Mouse (Mus musculus): ENCODE data around the gene Clasp2.
"Not testable (repeated sequence)": the region's sequence is repeated elsewhere in the genome, so short reads cannot be mapped to it uniquely, and the experiment has no call there.

Clasp2 gene

DNA sequence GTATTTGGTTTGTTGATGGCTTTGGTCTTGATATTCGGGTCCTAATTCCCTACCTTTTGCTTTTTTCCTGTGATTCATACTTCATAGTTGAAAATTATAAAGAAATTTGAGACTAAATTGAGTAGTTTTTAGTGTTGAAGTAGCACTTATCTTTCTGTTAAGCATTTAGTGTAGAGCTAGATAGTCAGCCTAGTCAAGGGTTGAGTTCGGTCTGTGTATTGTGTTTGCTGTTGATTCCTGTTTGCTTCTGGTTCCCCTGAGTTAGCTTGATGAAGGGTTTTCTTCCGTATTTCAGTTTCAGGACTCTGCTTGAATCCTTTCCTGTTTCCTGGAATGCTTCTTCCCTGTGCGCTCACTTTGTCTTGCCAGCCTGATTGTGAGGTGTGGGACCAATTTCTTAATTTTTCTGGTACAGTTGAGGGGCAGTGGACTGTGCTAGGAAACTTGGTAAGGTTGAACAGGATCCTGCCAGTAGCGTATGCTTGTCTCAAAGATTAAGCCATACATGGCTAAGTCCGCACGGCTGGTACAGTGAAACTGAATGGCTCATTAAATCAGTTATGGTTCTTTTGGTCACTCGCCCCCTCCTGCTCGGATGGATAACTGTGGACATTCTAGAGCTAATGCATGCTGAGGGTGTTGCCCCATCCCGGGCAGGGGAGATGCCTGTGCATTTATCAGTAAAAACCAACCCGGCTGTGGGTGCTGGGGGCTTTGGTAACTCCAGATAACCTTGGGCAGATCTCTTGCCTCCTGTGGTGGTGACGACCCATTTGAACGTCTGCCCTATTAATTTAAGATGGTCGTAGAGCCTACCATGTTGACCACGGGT is 14.8 kb downstream of the Clasp2 start:
- DNase-seq (ENCODE audit: low read depth, low spot score) = no peak

DNA sequence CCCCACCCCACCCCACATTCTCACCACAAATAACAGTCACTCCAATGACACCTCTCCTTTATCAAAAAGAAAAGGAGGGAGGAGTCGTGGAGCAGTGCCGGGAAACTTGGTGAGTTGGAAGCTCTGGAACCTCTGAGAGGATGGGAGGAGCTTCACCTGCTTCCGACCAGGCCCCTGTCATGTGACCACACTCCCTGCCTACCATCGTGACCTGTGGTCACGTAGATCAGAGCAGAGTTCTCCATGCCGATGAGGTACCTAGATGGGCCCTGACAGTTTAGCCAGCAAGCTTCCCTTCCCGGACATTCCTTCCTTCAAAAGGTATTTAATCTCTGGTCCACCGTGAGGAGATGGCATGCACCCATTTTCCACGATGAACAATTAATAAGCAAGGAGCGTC is 17.2 kb downstream of the Clasp2 start:
- DNase-seq (ENCODE audit: low read depth, low spot score) = no peak

DNA sequence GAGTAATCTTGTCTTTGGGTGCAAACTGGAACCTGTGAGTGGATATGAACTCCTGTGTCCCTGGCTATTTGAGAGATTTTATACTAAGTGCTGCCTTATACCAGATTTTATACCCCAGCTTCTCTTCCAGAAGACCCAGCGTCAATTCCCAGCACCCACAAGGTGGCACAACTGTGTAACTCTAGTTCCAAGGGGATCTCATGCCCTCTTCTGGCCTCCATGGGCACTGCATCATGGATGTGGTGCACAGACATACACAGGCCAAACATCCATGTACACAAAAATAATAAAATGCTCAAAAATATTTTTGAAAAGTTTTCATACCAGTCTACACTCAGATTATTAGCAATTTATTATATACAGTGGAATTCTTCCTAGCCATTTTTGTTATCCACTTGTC is 18.4 kb downstream of the Clasp2 start:
- DNase-seq (ENCODE audit: low read depth, low spot score) = no peak

DNA sequence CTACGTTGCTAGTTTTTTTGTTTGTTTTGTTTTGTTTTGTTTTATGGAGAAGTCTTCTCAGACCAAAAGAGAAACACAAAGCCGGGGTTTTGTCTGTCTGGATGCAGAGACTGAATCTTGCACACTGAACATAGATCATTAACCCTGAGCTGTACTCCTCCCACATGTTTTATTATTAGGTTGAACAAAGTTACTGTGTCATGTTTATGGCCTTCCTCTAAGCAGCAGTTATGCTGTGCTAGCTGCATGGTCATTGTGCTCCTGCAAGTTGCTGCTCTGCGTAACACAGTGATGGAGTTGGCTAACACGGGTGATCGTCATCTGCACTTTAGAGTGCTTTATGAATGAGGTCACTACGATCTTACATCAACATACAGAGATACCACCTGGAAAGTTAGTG is 21.1 kb downstream of the Clasp2 start:
- no peak for DNase-seq (ENCODE audit: low read depth, low spot score)

DNA sequence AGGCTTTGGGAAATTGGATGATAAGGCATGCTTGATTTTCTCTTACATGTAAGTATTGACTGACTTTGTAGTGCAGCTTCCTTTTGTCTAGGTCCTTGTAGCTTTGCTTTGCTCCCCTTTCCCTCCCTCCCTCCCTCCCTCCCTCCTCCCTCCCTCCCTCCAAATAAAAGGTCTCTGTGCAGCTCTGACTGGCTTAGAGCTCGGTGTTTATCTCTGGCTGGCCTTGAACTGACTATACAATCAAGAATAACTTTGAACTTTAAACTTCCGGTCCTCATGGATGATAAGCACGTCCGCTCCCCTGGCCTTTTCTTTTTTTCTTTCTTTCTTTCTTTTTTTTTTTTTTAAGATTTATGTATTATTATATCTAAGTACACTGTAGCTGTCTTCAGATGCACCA is 21.9 kb downstream of the Clasp2 start:
- no peak for DNase-seq (ENCODE audit: low read depth, low spot score)

DNA sequence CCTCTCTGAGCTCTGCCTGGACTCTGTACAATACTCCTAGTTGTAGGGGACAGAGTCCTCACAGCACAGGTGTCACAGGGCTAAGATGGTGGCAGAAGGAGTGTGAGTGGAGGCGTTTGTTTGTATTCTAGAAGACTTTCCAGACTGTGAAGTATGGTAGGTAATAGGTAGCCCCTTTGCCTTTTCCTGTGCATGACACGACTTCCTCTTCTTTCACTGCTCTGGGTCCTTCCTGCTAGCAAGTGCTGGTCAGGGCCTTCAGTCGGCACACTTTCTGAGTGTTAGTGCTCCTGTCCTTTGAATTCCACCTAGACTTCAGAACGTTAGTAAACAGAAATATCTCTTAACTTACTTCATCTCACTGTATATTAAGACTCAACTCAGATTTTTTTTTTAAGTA is 29.4 kb downstream of the Clasp2 start:
- no peak for DNase-seq (ENCODE audit: low read depth, low spot score)

DNA sequence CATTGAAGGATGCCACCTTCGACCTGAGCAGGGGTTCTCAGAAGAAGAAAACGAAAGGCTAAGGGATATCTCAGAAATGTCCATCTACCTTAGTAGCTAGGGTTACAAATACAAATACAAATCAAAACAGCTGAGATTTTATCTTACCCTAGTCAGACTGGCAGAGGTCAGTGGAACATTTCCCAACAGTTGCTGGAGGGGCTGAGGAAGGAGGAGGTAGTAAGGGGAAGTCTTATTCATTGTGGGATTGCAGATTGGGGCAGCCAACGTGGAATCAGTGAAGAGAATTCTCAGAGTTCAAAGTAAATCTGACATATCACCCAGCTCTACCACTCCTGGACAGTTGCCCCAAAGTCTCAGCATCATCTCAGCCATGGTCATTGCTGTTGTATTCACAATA is 39.6 kb downstream of the Clasp2 start:
- no peak for DNase-seq (ENCODE audit: low read depth, low spot score)

DNA sequence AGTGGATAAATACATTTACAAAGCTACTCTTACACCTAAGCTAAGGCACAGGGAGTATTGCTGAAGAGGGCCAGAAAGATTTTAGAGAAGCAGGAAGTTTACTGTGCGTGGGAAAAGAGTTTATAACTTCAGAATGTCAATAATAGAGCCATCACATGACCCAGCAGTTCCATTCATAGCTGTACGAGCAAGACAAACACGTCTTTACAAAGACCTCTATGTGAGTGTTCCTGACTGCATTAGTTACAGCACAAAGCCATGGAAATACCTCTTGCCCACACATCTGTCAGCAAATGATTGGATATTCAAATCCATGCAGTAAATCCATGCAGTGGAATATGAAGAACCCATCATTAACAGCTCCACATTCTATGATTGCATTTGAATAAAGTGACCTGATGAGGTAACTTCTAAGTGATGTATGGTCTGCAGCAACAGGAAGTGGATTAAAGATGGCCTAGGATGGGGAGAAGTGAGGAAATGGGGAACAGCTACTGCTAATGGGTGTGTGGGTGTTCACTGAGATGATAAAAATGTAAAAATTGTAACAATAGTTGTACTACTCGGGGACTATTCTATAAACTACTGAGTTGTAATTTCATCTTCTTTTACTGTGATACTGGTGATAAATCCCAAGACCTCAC is 41.2 kb downstream of the Clasp2 start:
- no peak for DNase-seq (ENCODE audit: low read depth, low spot score)

DNA sequence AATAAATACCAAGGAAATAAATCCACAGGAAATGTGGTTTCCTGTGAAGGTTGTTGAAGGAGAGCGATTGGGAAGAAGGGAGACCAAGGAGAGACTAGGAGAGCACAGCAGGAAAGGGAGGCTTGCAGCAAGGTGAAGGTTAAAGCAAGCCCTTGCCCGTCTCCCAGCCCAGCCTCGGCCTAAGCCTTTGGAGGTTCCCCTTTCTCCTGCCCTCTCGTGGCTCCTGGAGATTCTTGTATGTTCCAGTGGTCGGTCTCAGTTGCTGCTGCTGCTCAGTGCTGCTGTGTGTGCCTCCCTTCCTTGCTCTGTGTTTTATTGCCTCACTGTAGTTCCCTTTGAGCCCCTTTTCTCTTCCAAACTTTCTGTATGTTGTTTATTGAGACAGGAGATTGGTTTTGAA is 42.4 kb downstream of the Clasp2 start:
- DNase-seq (ENCODE audit: low read depth, low spot score) = no peak

DNA sequence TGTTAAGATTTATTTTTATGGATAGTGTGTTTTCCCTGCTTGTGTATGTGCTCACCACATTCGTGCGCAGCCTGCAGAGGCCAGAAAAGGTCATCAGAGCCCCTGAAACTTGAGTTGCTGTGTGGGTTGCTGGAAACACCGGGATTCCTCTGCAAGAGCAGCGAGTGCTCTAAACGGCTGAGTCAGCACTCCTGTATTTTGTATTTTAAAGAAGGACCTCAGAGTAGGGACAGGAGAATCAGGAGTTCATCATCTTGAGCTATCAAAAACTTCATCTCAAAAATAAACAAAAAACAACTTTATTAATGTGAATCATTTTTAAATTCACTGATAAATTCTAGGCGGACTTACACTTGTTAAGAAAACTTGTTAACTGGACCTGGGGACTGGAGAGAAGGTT is 48.0 kb downstream of the Clasp2 start:
- not testable (repeated sequence) for DNase-seq (ENCODE audit: low read depth, low spot score)

DNA sequence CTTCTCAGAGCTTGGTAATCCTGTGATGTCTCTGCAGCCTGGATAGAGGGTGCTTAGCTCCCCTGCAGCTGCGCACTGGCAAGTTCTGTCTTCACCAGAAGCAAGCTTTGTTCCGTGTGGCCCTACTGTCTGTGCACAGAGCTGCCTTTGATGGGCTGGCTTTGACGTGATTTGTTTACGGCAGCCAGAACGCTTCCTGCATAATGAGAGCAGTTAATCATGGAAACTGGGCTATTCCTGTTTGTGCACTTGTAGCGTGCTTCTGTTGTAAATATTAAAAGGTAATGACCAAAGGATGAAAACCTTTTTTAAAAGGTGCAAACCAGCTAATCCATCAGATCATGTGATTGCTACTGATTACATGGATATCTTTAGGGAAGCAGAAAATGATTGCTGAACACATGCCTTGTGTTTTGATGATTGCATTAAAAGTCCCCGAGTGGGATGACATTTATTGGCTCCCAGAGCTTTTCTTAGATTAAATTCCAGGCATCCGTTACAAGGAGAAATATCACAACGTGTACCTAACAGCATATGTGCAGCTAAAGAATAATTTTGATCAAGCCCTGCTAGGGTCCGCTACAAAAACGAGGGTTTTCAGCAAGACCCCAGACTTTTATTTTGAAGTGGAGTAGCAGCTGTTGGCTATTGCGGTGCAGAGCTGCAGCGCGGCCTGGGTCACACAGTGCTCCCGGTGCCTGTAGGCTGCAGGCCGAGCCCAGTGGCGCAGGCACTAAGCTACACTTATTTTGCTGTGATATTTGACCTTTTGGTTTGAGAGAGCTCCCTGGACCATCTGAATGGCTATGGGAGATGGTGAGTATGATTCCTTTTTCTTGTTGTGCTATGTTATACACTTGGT is 51.6 kb downstream of the Clasp2 start:
- DNase-seq (ENCODE audit: low read depth, low spot score) = peak; percentile 79

DNA sequence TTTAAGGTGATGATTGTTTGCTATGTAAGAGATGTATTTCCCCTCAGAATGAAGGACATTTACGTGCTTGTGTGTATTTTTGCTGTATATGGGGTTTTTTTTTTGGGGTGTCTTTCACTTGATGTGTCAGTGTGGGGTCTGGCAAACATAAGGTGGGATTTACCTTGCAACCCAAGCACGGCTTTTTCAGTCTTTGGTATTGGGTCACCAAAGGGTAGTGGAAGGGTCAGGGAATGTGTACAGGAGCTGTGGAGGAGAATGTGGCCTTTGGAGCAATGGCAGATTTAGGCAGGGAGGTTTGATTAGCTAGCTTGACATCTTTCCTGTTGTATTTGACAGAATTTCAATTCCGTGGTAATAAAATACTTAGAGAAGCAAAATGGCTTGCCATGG is 52.2 kb downstream of the Clasp2 start:
- no peak for DNase-seq (ENCODE audit: low read depth, low spot score)

DNA sequence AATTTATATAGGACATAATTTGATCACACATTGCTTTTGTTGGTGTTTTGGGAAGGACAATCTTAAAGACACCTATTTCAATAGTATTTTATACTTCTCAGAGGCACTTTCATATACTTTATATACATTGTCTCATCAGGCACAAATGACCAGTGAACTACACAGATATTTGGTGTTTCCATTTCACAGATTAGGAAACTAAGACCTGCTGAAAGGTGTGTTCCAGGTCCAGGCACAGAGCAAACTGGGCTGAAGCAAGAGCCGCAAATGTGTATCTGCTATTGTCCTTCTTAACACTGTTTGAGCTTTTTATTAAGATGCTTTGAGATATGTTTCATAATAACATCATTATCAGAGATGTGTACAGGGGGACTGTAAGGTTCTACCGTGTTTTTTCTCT is 52.7 kb downstream of the Clasp2 start:
- no peak for DNase-seq (ENCODE audit: low read depth, low spot score)

DNA sequence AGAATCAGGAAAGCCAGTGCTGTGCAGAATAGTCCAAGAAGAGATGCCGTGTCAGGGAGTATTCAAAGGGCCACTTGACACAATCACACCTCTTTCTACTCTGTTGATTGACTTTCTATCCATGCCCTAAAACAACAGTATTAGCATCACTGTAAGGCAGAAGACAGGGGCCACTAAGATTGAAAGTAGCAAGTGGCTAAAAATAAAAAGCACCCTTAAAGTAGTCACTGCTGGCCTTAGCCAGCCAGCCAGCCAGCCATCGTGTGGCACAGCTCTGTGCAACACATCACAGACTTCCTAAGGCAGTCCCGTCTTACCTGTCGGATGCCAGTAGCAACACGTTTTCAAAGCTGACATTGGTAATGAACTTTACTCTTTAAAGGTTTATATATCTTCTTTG is 55.9 kb downstream of the Clasp2 start:
- DNase-seq (ENCODE audit: low read depth, low spot score) = no peak

DNA sequence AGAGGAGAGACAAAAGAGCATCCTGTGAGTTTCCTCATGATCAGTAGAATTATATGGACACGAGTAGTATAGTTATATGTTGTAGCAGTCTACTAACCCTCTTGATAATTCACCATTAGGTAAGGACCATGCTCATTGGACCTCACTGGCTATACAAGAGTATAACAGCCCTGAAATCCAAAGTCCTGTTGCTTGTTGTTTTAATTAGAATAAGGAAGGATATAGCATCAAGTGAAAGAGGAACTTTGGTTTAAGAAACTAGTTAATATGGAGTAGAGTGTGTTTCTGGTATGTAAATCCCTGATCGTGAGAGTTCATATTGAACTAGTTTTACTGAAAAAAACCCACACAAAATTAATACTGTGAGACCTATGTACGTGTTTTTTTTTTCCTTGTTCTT is 59.4 kb downstream of the Clasp2 start:
- DNase-seq (ENCODE audit: low read depth, low spot score) = no peak

DNA sequence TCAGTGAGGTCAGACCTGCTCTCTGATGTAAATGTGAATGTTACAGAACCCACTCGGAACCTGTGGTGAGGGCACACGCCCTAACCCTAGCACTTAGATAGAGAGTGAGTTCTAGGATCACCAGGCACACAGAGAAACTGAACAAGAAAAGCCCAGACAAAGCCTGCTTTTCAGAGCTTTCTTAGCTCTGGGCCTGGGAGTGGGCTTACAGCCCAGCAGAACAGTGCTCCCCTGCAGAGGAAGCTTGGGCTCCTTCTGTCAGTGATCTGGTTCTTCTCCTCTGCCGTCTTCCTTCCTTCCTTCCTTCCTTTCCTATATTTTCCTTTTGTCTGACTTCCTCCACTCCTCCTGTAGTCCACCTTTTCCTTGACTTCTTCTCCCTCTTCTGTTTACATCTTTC is 61.5 kb downstream of the Clasp2 start:
- DNase-seq (ENCODE audit: low read depth, low spot score) = no peak

DNA sequence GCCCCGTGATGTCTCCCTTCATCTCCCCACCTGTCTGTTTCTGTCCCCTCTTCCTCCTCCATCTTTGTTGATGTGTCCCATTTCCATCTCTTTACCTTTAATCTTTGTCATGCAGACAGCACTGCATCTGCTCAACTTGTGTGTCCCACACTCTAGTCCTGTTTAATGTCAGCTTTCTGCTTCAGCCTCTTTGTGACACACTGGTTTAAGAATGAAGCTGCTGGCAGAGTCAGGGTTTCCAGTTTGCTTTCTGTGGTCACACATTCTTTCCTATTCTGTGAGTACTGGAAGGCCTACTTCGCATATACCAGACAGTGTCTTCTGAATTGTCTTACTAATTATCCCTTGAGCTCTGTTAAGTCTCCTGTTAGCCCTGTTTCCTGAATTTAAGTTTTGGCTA is 62.5 kb downstream of the Clasp2 start:
- DNase-seq (ENCODE audit: low read depth, low spot score) = no peak

DNA sequence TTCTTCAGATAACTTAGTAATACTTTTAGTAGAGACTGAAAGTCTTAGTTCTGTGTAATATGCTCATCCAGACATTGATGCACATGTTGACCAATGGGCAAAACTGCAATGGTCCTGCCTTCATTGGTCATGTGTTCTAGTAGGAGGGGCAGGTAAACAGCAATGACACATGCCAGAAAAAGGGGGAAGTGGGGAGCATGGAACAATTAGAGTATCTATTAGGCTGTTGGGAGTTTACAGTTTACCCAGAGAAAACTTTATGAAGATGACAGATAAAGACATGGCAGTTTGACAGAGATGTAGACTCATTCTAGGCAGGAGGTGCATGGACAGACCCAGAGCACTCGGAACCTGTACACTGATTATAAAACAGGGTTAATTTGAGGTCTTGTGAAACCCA is 64.1 kb downstream of the Clasp2 start:
- DNase-seq (ENCODE audit: low read depth, low spot score) = no peak

DNA sequence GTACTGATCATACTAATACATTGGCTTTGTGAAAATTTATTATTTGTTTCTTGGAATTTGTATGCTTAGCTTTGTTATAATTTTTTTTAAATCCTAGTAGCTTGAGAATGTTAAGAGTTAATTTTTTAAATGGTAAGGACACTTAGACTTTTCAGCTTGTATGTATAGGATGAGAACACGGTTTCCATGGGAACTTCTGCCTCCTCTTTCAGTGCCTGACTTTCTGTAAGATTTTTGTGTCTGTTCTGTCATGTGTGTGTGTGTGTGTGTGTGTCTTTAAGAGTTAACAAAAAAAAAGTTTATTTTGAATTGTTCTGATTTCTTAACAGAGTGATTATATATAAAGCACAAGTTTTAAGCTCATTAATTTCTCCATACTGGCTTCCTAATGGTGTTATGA is 70.1 kb downstream of the Clasp2 start:
- no peak for DNase-seq (ENCODE audit: low read depth, low spot score)

DNA sequence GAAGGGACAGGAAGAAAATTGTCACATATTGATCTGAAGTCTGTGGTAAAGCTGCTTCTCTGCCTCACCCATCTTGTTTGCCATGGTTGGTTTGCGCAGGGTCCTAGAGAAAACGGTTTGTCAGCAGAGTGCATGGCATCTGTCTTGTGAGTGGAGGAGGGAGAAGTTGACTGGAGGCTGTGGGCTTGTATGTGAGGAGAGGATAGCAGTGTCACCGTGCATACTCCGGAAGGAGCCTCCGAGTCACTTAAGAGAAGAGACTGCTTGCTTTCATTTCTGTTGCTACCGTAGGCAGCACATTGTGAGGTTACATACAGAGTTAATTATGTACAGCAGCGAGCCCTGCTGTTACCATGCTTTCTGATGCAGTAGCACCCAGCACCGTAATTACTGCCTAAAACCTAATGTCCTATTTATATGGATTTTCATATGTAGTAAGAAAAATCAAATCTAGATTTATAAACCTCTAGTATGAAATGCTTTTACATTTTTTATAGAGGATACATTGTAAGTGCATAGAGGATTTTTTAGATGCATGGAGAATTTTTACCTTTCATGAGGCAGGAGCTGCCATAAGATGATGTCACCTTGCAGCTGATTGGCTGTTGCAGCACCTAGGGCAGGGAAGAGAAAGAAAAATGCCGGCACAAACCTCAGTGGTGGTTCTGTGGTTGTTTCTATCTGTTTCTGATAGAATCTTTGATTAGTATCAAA is 70.8 kb downstream of the Clasp2 start:
- DNase-seq (ENCODE audit: low read depth, low spot score) = peak; percentile 77

DNA sequence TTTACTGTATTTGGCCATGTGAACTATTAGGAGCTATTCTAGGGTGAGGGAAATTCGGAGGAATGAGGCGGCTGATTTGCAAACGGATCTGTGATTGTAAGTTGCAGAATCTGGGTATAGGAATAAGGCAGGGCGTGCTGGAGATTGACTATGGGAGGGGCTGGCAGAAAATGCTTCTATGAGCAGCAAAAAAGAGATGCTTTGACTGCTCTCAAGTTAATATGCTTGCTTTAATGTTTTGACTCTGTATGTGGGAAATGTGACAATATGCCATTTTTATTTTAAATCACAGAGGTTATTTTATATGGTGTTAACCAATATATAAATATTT is 71.4 kb downstream of the Clasp2 start:
- no peak for DNase-seq (ENCODE audit: low read depth, low spot score)

DNA sequence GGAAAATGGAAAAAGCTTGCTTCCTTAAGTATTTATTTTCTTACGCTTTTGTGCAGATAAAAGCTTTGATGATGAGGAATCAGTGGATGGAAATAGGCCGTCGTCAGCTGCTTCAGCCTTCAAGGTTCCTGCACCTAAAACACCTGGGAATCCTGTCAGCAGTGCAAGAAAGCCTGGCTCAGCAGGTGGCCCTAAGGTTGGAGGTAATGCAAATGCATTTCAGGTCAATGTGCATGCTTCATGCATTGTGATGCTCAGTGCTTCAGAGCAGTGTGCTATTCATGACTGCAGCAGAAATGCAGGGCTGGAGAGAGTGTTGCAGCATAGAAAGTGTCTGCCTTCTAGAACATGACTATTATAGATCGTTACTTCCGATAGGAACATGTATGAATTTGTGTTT is 71.8 kb downstream of the Clasp2 start:
- no peak for DNase-seq (ENCODE audit: low read depth, low spot score)

Data from brain, embryonic 18.5 days (tissue).